Mouse (Mus musculus) hindbrain, embryonic 12.5 days (tissue): ENCODE measurements around the gene Mctp1. TPM values are rescaled to one million over a fixed set of nuclear protein-coding genes. Genes with fewer than 3 reads are reported as not detected.

Experiments used
- ATAC-seq: fragments of 200-750 bp; cut with Nextera tagmentation; 2 replicates; pipeline ENCODE4 v1.8.0; 2017; ENCODE audit warnings: moderate TSS enrichment; ENCODE audit not compliant: low FRiP score
- H3K27ac ChIP-seq: fragments of 300-500 bp; sonication (generic); 2 replicates; pipeline ENCODE4 v1.5.1; 2016; ENCODE audit warnings: mild to moderate bottlenecking
- H3K27me3 ChIP-seq: fragments of 300-500 bp; sonication (generic); 2 replicates; pipeline ENCODE4 v1.6.1; 2016; ENCODE audit warnings: mild to moderate bottlenecking
- H3K36me3 ChIP-seq: fragments of 300-500 bp; sonication (generic); 2 replicates; pipeline ENCODE4 v1.6.1; 2016; ENCODE audit warnings: mild to moderate bottlenecking
- H3K4me1 ChIP-seq: fragments of 300-500 bp; sonication (generic); 2 replicates; pipeline ENCODE4 v1.6.1; 2016
- H3K4me2 ChIP-seq: fragments of 300-500 bp; sonication (generic); replicated peaks from 2 replicates; pipeline ENCODE4 v1.6.1; 2016; ENCODE audit warnings: mild to moderate bottlenecking
- H3K4me3 ChIP-seq: fragments of 300-500 bp; sonication (generic); 2 replicates; pipeline ENCODE4 v1.5.1; 2016; ENCODE audit warnings: mild to moderate bottlenecking
- H3K9ac ChIP-seq: fragments of 300-500 bp; sonication (generic); 2 replicates; pipeline ENCODE4 v1.6.1; 2016; ENCODE audit warnings: mild to moderate bottlenecking, moderate library complexity
- H3K9me3 ChIP-seq: fragments of 300-500 bp; sonication (generic); replicated peaks from 2 replicates; pipeline ENCODE4 v1.6.1; 2016; ENCODE audit warnings: mild to moderate bottlenecking
- WGBS: fragments of 180-500 bp; shearing (Covaris S2); methylation state at CpG from one replicate; pipeline ENCODE4 v1.1.7; 2016; 5-methylcytosine and 5-hydroxymethylcytosine counted together
- polyA plus RNA-seq: library from polyadenylated mRNA; unstranded; fragments of >200 nt; fragmentation: Nextera tagmentation; extraction: Ambion mirVana; gene quantifications from 2 replicates; pipeline ENCODE4 v1.2.1, GENCODE M21; 2016

Gene Mctp1
- polyA plus RNA-seq, 1 experiment from 2014 or later, result 3.6 TPM

DNA sequence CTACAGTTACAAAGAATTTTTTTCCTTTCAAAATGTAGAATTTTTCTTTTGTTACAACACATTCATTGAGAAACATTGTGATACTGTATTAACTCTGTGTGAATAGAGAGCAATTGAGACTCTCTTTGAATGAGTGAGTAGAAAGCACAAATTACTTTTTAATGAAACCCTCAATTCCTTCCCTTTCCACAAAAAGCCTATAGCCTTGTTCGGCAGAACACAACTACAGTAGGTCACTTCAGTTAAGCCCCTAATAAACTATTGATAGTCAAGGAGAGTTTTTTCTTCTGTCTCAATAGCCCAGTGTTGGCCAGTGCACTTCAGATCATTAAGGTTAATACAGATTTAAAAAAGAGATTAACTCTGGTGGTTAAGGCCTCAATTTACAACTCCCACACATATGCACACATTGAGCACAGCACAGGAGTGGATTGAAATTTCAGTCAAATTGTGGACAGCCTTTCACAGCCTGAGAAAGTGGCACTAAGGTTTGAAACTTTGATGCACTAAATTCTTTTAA lies 424.6 kb downstream of the Mctp1 start:
- Histone ChIP-seq H3K36me3 (no peaks in the 10 kb centered on the region), H3K27me3 (no peaks in the 10 kb centered on the region), H3K4me2 (no peak overlapping the region), H3K27ac (no peak overlapping the region), H3K9ac (no peak overlapping the region), H3K4me3 (no peak overlapping the region), H3K4me1 (peaks cover 10% of the 10 kb centered on the region), H3K9me3 (no peaks in the 10 kb centered on the region)
- 47% methylated on average over 1 of the region's 1 CpGs for WGBS
- no peak for ATAC-seq

DNA sequence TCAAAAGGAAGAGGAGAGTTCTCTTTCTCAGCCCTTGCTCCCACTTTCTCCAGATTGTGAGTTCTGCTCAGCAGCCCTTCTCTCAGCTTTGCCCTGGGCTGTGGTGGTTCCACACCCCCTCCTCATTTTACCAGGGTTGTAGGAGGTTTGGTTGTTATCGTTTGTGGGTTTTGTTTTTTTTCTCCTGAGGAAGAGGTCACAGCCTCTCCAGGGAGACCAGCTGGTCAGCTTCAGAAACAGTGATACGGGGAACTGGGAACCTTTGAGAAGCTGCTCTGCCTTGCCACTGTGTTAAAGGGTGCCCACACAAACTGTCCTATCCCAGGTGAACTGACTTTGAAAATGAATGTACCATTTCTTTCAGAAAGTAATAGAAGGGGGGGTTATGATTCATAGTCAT lies 425.5 kb downstream of the Mctp1 start:
- Histone ChIP-seq H3K4me3 (no peak overlapping the region), H3K9ac (no peak overlapping the region), H3K4me2 (no peak overlapping the region), H3K4me1 (peaks cover 10% of the 10 kb centered on the region), H3K36me3 (no peaks in the 10 kb centered on the region), H3K9me3 (no peaks in the 10 kb centered on the region), H3K27ac (no peak overlapping the region), H3K27me3 (no peaks in the 10 kb centered on the region)
- WGBS, result 4% methylated on average over 2 of the region's 2 CpGs
- no peak for ATAC-seq

DNA sequence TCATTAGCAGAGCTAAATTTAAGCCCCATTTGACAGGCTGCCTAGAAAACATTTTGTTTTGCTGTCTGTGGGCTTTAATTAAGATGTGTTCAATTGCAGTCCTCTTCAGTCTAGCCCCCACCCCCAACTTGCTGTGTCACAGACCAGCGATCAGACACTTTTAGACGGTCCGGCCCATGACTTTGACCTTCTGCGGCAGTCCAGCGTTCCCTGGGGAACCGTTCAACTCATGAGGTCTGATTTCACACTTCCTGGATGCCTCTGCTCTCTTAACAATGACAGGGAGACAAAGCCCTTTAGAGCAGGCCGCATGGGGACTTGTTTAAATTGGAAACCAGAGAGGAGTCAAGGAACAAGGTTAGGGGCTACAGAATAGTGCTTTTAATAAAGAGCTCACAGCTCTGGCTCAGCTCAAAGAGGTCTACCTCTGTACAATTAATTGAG lies 426.2 kb downstream of the Mctp1 start:
- no peak overlapping the region for H3K4me3 ChIP-seq
- H3K27ac ChIP-seq, result 0 out of 2 replicates have a peak overlapping the region, but pooled peaks have one; percentile 37
- peak; percentile 95 for ATAC-seq
- H3K36me3 ChIP-seq, result no peaks in the 10 kb centered on the region
- H3K9ac ChIP-seq, result no peak overlapping the region
- 4% methylated on average over 7 of the region's 7 CpGs for WGBS
- H3K4me2 ChIP-seq, result peak overlapping the region; percentile 31
- H3K27me3 ChIP-seq, result no peaks in the 10 kb centered on the region
- H3K4me1 ChIP-seq, result peaks cover 10% of the 10 kb centered on the region
- H3K9me3 ChIP-seq, result no peaks in the 10 kb centered on the region

DNA sequence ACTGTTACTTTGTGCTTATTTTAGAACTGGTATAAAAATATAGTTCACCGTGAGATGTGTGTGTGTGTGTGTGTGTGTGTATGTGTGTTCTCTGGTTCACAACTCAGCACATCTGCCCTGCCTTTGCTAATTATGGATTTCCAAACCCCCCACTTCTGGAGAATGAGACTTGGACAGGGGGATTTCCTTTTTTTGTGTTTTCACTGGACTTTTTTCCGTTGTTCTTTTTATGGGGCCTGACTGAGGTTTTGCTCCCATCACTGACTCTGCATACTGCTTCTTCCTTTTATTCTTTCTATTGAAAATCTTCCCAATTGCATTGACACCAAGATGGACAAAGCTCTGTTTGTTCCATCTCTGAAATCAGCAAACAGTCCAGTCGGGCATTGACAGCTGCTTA lies 438.7 kb downstream of the Mctp1 start:
- no peak overlapping the region for H3K4me2 ChIP-seq
- no peaks in the 10 kb centered on the region for H3K9me3 ChIP-seq
- H3K9ac ChIP-seq, result no peak overlapping the region
- H3K36me3 ChIP-seq, result no peaks in the 10 kb centered on the region
- no peak overlapping the region for H3K27ac ChIP-seq
- WGBS, result 38% methylated on average over 3 of the region's 3 CpGs
- H3K27me3 ChIP-seq, result no peaks in the 10 kb centered on the region
- H3K4me3 ChIP-seq, result no peak overlapping the region
- H3K4me1 ChIP-seq, result peaks cover 10% of the 10 kb centered on the region; the same call in 1 of the 2 replicates
- ATAC-seq, result no peak

DNA sequence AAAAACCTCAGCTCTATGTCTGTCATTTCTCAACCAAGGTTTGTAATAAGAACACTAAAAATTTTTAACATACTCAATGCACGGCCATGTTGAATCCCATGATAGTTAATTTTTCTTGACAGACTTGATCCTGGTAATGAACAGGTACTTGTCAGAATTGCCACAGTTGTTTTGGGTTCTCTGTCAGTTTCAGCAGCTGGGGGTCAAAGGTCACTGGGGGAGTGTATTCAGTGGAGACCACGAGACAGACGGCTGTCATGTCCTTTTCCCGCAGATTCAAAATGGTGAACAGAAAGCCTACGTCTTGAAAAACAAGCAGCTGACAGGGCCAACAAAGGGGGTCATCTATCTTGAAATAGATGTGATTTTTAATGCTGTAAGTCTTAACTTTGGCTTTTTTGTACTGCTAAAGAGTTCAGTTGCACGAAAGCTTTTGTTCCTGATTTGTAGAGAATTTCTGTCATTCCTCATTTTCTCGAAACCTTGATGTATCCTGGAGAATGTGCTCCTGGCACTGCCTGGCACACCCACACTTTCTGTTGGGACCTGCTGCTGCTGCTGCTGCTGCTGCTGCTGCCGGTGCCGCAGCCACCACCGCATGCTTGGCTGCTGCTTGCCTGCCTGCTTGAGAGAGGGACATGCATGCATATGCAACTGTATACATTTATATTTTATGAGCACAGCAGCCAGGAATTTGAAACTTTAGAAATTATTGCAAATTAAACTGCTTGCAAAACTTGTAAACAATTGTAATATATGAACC lies 440.8 kb downstream of the Mctp1 start:
- peak; percentile 76 for ATAC-seq
- Histone ChIP-seq H3K4me1 (peaks cover 10% of the 10 kb centered on the region; the same call in 1 of the 2 replicates), H3K27me3 (no peaks in the 10 kb centered on the region), H3K27ac (no peak overlapping the region), H3K4me2 (peak overlapping the region; percentile 21; the same call in 1 of the 2 replicates), H3K36me3 (no peaks in the 10 kb centered on the region), H3K4me3 (no peak overlapping the region), H3K9ac (no peak overlapping the region), H3K9me3 (no peaks in the 10 kb centered on the region)
- 22% methylated on average over 10 of the region's 10 CpGs for WGBS

DNA sequence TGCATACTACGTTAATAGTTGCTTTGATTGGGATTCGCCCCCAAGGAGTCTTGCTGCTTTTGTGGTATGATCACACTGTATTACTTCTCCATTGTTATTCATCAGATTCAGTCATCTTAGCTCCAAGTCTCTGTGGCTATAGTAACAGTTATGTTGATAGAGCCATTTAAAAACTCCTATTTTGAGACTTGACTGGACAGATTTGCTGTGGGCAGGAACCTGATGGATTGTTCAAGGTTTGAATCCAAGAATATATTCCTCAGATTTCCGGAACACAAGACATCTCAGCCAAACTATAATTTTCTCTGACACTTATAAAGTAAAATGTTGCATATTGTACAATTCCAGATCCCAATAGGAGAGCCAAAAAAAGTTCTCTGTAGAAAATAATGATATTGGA lies 443.4 kb downstream of the Mctp1 start:
- no peaks in the 10 kb centered on the region for H3K9me3 ChIP-seq
- ATAC-seq, result no peak
- peaks cover 10% of the 10 kb centered on the region; the same call in 1 of the 2 replicates for H3K4me1 ChIP-seq
- no peak overlapping the region for H3K27ac ChIP-seq
- H3K4me2 ChIP-seq, result no peak overlapping the region
- no peaks in the 10 kb centered on the region for H3K27me3 ChIP-seq
- H3K36me3 ChIP-seq, result no peaks in the 10 kb centered on the region
- H3K4me3 ChIP-seq, result no peak overlapping the region
- WGBS, result 71% methylated on average over 3 of the region's 3 CpGs
- H3K9ac ChIP-seq, result no peak overlapping the region

DNA sequence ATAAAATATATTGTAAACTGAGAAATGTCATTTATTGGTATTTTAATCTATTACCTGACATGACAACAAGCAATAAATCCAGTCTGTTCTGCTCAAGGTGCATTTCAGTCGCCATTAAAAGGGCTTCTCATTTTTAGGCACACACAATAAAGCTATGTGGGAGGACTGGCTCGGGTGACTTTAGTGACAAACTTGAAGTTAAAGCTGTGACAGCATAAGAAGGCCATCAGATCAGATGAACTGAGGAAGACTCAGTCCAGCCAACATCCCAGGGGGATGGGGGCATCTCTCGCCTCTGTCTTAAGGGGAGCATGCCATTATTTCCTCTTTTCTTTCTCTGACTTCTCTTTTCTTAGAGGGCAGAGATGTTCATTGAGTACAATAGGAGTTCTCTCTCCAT lies 453.7 kb downstream of the Mctp1 start:
- Histone ChIP-seq H3K9me3 (no peaks in the 10 kb centered on the region), H3K4me1 (no peaks in the 10 kb centered on the region), H3K9ac (no peak overlapping the region), H3K36me3 (no peaks in the 10 kb centered on the region), H3K27ac (no peak overlapping the region), H3K4me3 (no peak overlapping the region), H3K4me2 (no peak overlapping the region), H3K27me3 (peaks cover 2% of the 10 kb centered on the region; the same call in 1 of the 2 replicates)
- ATAC-seq, result no peak
- 72% methylated on average over 3 of the region's 3 CpGs for WGBS

DNA sequence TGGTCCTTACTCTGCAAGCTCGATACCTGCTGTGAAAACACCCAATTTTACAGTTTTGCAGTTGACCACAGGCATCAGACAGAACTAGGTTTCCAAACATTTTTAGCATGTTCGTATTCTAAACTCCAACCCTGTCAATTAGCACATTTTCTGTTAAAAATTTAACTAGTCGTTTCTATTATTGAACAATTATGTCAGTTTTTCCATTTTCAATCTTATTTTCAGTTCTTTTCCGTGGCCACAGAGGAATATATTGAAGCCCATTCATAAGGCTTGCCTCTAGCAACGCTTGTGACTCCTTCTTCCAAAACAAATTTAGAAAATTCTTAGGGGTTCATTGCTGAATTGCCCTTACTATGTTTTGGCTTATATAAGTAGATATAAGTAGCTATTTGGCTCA lies 456.4 kb downstream of the Mctp1 start:
- no peak overlapping the region for H3K9ac ChIP-seq
- H3K4me3 ChIP-seq, result no peak overlapping the region
- WGBS, result 77% methylated on average over 5 of the region's 5 CpGs
- ATAC-seq, result no peak
- H3K9me3 ChIP-seq, result no peaks in the 10 kb centered on the region
- H3K4me1 ChIP-seq, result 0 out of 2 replicates have a peak, but pooled peaks cover 2% of the 10 kb centered on the region
- H3K27ac ChIP-seq, result no peak overlapping the region
- no peaks in the 10 kb centered on the region for H3K27me3 ChIP-seq
- H3K36me3 ChIP-seq, result no peaks in the 10 kb centered on the region
- no peak overlapping the region for H3K4me2 ChIP-seq

DNA sequence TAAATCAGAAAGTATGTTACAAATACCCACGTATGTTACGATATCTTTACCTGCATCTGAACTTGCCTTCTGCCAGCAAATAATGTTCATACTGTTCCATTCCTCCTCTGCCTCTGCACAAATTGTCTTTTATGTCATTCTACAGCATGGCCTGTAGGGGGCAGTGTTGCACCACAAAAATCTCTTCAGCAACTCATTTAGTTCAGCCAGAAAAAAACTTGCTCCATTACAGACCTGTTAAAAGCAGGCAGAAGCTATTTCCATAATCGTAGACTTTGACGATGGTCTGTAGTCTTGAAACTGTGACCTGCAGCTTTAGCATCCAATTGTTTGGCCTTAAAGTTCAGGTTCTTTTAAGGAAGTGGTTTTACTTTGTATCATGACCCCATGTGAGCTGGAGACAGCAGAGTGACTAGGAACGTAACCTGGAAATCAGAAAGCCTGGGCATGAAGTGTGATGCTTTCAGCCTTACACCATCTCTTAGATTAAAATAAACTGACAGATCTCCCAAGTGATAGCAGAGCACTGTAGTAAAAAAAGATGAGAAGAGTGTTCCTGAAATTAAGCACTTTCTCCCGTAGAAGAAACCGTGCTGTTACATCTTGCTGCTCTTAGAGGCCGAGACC lies 460.4 kb downstream of the Mctp1 start:
- Histone ChIP-seq H3K4me2 (no peak overlapping the region), H3K9ac (no peak overlapping the region), H3K27ac (no peak overlapping the region), H3K9me3 (no peaks in the 10 kb centered on the region), H3K4me3 (no peak overlapping the region), H3K36me3 (no peaks in the 10 kb centered on the region), H3K27me3 (no peaks in the 10 kb centered on the region), H3K4me1 (0 out of 2 replicates have a peak, but pooled peaks cover 2% of the 10 kb centered on the region)
- WGBS, result 51% methylated on average over 8 of the region's 8 CpGs
- ATAC-seq, result peak; percentile 52

DNA sequence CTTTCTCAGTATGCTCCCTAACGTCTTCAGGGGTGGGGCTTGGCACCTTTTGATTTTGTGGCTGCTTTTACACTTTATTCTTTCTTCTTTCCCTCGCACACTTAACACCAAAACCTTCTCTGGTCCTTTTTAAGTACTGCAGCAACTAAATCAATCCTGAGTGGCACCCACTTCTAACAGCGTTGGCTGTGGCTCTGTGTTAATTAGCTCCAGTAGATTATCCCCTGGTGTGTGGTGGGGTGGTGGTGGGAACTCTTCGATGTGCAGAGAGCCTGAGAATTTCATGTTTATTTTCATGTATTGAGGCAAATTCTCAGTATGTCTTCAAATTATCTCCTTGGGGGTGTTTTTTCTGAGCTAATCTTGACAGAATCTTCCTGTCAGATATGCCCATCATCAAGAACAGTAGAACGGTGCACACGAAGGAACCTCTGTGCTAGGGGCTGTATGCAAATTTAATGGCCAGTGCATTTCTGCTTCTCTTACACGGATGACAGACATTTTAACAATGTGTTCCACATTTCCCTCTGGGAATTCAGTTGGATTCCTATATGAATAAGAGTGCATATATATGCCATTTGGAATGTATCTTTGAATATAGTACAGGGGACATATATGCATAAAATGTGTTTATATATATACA lies 466.2 kb downstream of the Mctp1 start:
- no peaks in the 10 kb centered on the region for H3K27me3 ChIP-seq
- no peaks in the 10 kb centered on the region for H3K9me3 ChIP-seq
- H3K4me3 ChIP-seq, result no peak overlapping the region
- H3K4me2 ChIP-seq, result no peak overlapping the region
- H3K36me3 ChIP-seq, result no peaks in the 10 kb centered on the region
- no peak for ATAC-seq
- H3K27ac ChIP-seq, result 0 out of 2 replicates have a peak overlapping the region, but pooled peaks have one; percentile 2
- H3K9ac ChIP-seq, result no peak overlapping the region
- WGBS, result 51% methylated on average over 7 of the region's 7 CpGs
- H3K4me1 ChIP-seq, result peaks cover 2% of the 10 kb centered on the region; the same call in 1 of the 2 replicates

DNA sequence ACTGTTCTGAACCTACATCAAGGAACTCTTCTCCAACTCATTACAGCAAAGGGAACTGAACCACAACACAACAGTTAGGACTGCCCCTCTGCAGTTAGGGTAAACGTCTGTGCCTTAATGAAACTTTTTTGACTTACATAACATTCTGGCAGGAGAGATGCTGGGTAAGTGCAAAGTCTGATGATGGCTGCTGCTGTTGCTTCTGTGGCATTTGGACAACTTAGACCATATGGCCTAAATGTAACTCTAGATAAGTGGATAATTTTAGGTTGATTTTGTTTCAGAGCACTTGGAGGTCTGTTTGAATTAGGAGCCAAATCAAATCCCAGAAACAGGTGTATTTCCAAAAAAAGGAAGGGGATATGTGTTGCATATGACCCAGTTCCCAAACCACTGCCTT lies 470.0 kb downstream of the Mctp1 start:
- no peak overlapping the region for H3K4me3 ChIP-seq
- no peak overlapping the region for H3K27ac ChIP-seq
- H3K9me3 ChIP-seq, result no peaks in the 10 kb centered on the region
- H3K4me2 ChIP-seq, result no peak overlapping the region
- no peaks in the 10 kb centered on the region for H3K36me3 ChIP-seq
- ATAC-seq, result no peak
- H3K9ac ChIP-seq, result no peak overlapping the region
- peaks cover 4% of the 10 kb centered on the region; the same call in 1 of the 2 replicates for H3K4me1 ChIP-seq
- no peaks in the 10 kb centered on the region for H3K27me3 ChIP-seq
- 65% methylated on average over 1 of the region's 1 CpGs for WGBS

DNA sequence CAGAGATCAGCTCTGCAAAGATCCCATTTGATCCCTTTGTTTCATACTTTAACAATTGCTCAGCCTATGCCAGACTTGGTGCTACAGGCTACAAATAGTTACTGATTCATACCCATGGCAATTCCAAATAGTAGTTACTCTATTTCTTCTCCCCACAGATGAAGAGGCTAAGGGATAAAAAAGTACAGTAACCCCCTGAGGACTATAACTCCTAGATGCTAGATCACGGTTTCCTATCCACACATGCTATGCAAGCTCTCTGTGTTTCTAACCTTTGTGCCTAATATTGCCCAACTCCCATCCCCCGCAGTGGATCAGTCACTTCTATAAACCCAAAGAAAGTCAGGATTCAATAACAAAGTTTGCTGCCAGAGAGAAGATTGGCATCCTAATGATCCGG lies 470.7 kb downstream of the Mctp1 start:
- no peaks in the 10 kb centered on the region for H3K9me3 ChIP-seq
- no peak overlapping the region for H3K4me2 ChIP-seq
- 70% methylated on average over 3 of the region's 3 CpGs for WGBS
- no peaks in the 10 kb centered on the region for H3K27me3 ChIP-seq
- no peaks in the 10 kb centered on the region for H3K36me3 ChIP-seq
- no peak overlapping the region for H3K4me3 ChIP-seq
- ATAC-seq, result no peak
- H3K27ac ChIP-seq, result no peak overlapping the region
- no peak overlapping the region for H3K9ac ChIP-seq
- peaks cover 4% of the 10 kb centered on the region; the same call in 1 of the 2 replicates for H3K4me1 ChIP-seq
